Mouse (Mus musculus) ES-E14 (cell line): ENCODE data around the gene Gm7138.
"Not testable (repeated sequence)": the region's sequence is repeated elsewhere in the genome, so short reads cannot be mapped to it uniquely, and the experiment has no call there.

Source experiments
- CHD2 ChIP-seq: IDR thresholded peaks from 2 replicates; pipeline ENCODE4 v1.6.1; 2014; ENCODE audit warnings: mild to moderate bottlenecking, low read depth, low read length, inconsistent platforms
- HCFC1 ChIP-seq: IDR thresholded peaks from 2 replicates; pipeline ENCODE4 v1.6.1; 2012; ENCODE audit warnings: low read length, inconsistent platforms, borderline replicate concordance; ENCODE audit not compliant: insufficient read depth
- MAFK ChIP-seq: IDR thresholded peaks from 2 replicates; pipeline ENCODE4 v1.6.1; 2014; ENCODE audit warnings: mild to moderate bottlenecking, low read depth, low read length, inconsistent platforms; ENCODE audit not compliant: insufficient read depth
- ZNF384 ChIP-seq: IDR thresholded peaks from 2 replicates; pipeline ENCODE4 v1.6.1; 2012; ENCODE audit warnings: low read depth, low read length, inconsistent platforms

- not testable (repeated sequence) for TF ChIP-seq CHD2, ZNF384, MAFK, HCFC1
Observed at GRCm38 (mm10) chr10:77783396-77783795, 6.7 kb upstream of the Gm7138 start.
